Mouse (Mus musculus): ENCODE measurements around the gene Gm5127. TPM values are rescaled to one million over a fixed set of nuclear protein-coding genes. Genes with fewer than 3 reads are reported as not detected.

Gene Gm5127
- total RNA-seq, 4 experiments from 2014 or later, result not detected

Small RNA genes within 50 kb of the gene (microRNA-seq; reads per million reads assigned to microRNA genes)
- 0 reads per million in 2 experiments for gene Gm22102

Other genes with a start within 250 kb of the Gm5127 start
- 1 to 10 TPM in 1 of 4 experiments, under 1 TPM in 1, not detected in 2; 0.07 to 1.0 TPM for gene Fndc3c1, start 97.8 kb upstream of the Gm5127 start, total RNA-seq (2022)
- gene Cysltr1, start 20.5 kb downstream of the Gm5127 start, total RNA-seq (2022), result 1 to 10 TPM in 2 of 4 experiments, under 1 TPM in 2; 0.55 to 1.3 (median 0.83) TPM

Measured in adrenal gland, adult 8-10 months (tissue).